Mouse (Mus musculus) hindbrain, embryonic 11.5 days (tissue): Measurements from ENCODE around the gene Syt16. TPM values are rescaled to one million over a fixed set of nuclear protein-coding genes. Genes with fewer than 3 reads are reported as not detected.

Experiments used
- polyA plus RNA-seq: library from polyadenylated mRNA; unstranded; fragments of >200 nt; fragmentation: Nextera tagmentation; extraction: Ambion mirVana; gene quantifications from 2 replicates; pipeline ENCODE4 v1.2.1, GENCODE M21; 2014

Syt16 gene
- polyA plus RNA-seq, 1 experiment from 2014 or later, result 5.4 TPM

Other genes starting within 250 kb of the Syt16 start
- 130 and 139 TPM in 2 replicates for gene Hif1a, start 96.3 kb upstream of the Syt16 start, polyA plus RNA-seq
- gene Gm49321, start 60.0 kb upstream of the Syt16 start, polyA plus RNA-seq, result 19.8 and 19.9 TPM in 2 replicates
- 24.1 and 28.3 TPM in 2 replicates for gene Snapc1, start 33.2 kb upstream of the Syt16 start, polyA plus RNA-seq